Mouse (Mus musculus): ENCODE measurements around the gene Erc2.

Gene Erc2

GRCm38 (mm10) chr14:28051646-28052045, 429.4 kb downstream of the Erc2 start:
- in situ Hi-C loops (cut with MboI; ENCODE audit: low sequenced_read_pairs) = no loop called here

- in situ Hi-C loops (cut with MboI; ENCODE audit: low sequenced_read_pairs) = no loop called here
Observed at GRCm38 (mm10) chr14:28057159-28057884, 435.1 kb downstream of the Erc2 start.

- in situ Hi-C loops (cut with MboI; ENCODE audit: low sequenced_read_pairs) = no loop called here
Observed at GRCm38 (mm10) chr14:28057885-28058860, 435.9 kb downstream of the Erc2 start.

GRCm38 (mm10) chr14:28060891-28061290, 438.7 kb downstream of the Erc2 start:
- in situ Hi-C loops (cut with MboI; ENCODE audit: low sequenced_read_pairs) = no loop called here

GRCm38 (mm10) chr14:28061649-28062375, 439.6 kb downstream of the Erc2 start:
- in situ Hi-C loops (cut with MboI; ENCODE audit: low sequenced_read_pairs) = no loop called here

GRCm38 (mm10) chr14:28068021-28068420, 445.8 kb downstream of the Erc2 start:
- in situ Hi-C loops (cut with MboI; ENCODE audit: low sequenced_read_pairs) = no loop called here

GRCm38 (mm10) chr14:28069826-28070225, 447.6 kb downstream of the Erc2 start:
- in situ Hi-C loops (cut with MboI; ENCODE audit: low sequenced_read_pairs) = no loop called here

- in situ Hi-C loops (cut with MboI; ENCODE audit: low sequenced_read_pairs) = no loop called here
Observed at GRCm38 (mm10) chr14:28072561-28072960, 450.3 kb downstream of the Erc2 start.

GRCm38 (mm10) chr14:28089636-28090443, 467.6 kb downstream of the Erc2 start:
- in situ Hi-C loops (cut with MboI; ENCODE audit: low sequenced_read_pairs) = no loop called here

- in situ Hi-C loops (cut with MboI; ENCODE audit: low sequenced_read_pairs) = no loop called here
Observed at GRCm38 (mm10) chr14:28091367-28091766, 469.1 kb downstream of the Erc2 start.

- in situ Hi-C loops (cut with MboI; ENCODE audit: low sequenced_read_pairs) = no loop called here
Observed at GRCm38 (mm10) chr14:28093214-28093613, 471.0 kb downstream of the Erc2 start.

- in situ Hi-C loops (cut with MboI; ENCODE audit: low sequenced_read_pairs) = no loop called here
Observed at GRCm38 (mm10) chr14:28093913-28094312, 471.7 kb downstream of the Erc2 start.

GRCm38 (mm10) chr14:28099084-28099483, 476.9 kb downstream of the Erc2 start:
- in situ Hi-C loops (cut with MboI; ENCODE audit: low sequenced_read_pairs) = no loop called here

- in situ Hi-C loops (cut with MboI; ENCODE audit: low sequenced_read_pairs) = no loop called here
Observed at GRCm38 (mm10) chr14:28113121-28113520, 490.9 kb downstream of the Erc2 start.

- in situ Hi-C loops (cut with MboI; ENCODE audit: low sequenced_read_pairs) = no loop called here
Observed at GRCm38 (mm10) chr14:28120851-28121250, 498.6 kb downstream of the Erc2 start.

- in situ Hi-C loops (cut with MboI; ENCODE audit: low sequenced_read_pairs) = no loop called here
Observed at GRCm38 (mm10) chr14:28126842-28127241, 504.6 kb downstream of the Erc2 start.

- in situ Hi-C loops (cut with MboI; ENCODE audit: low sequenced_read_pairs) = no loop called here
Observed at GRCm38 (mm10) chr14:28128999-28129398, 506.8 kb downstream of the Erc2 start.

- in situ Hi-C loops (cut with MboI; ENCODE audit: low sequenced_read_pairs) = no loop called here
Observed at GRCm38 (mm10) chr14:28143998-28144397, 521.8 kb downstream of the Erc2 start.

GRCm38 (mm10) chr14:28147201-28147600, 525.0 kb downstream of the Erc2 start:
- in situ Hi-C loops (cut with MboI; ENCODE audit: low sequenced_read_pairs) = no loop called here

GRCm38 (mm10) chr14:28150942-28151341, 528.7 kb downstream of the Erc2 start:
- in situ Hi-C loops (cut with MboI; ENCODE audit: low sequenced_read_pairs) = no loop called here

Measured in CH12F3 (cell line).